Mouse (Mus musculus) c-Kit-positive CD71-positive TER-119-positive erythroid progenitor cells, embryonic 14.5 days (primary cell): Measurements from ENCODE around the gene Gm3043.
"Not testable (repeated sequence)": the region's sequence is repeated elsewhere in the genome, so short reads cannot be mapped to it uniquely, and the experiment has no call there.

ENCODE experiments used
- DNase-seq: peaks from one replicate; pipeline ENCODE4 v3.0.0-alpha.2; 2013; ENCODE audit warnings: low spot score

Gene Gm3043

DNA sequence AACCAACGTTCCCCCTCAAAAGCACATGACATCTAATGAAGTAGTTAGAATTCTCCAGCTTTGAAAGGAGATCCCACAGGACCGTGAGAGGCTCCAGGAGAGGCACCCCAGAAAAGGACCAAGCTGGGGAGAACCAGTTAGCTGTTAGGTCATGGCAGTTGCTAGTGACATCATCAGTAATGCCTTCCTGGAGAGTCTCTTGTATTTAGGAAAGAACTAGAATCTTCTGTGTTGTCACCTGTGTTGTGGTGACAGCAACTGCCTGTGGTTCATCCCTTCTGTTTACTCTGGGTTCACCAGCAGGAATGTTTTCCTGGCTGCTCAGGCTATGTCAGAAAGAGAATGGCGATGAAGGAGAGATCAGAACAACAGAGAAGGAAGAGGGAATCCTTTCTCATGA is at the start of gene Gm3043:
Gm3043 (plus strand) TSS at position 301 of the 400 bp plus-strand sequence.
- not testable (repeated sequence) for DNase-seq

- DNase-seq: not testable (repeated sequence)
Measured at GRCm38 (mm10) chr14:3651730-3652129, 36.9 kb upstream of the Gm3043 start, which contains the start of gene Gm3020. Gene Gm3020, plus strand, starts transcription at chr14:3652030.
